Mouse (Mus musculus): Measurements from ENCODE around the gene Tmem176b.

- TF ChIP-seq CTCF (IDR thresholded peaks at IDR 0.05; ENCODE audit: control insufficient read depth, insufficient read depth, insufficient replicate concordance, low read depth, low read length) (no peak), POLR2A (IDR thresholded peaks at IDR 0.05; ENCODE audit: control insufficient read depth, low read depth, low read length) (no peak)
Measured at GRCm38 (mm10) chr6:48784406-48784805, 56.9 kb downstream of the Tmem176b start.
